Mouse (Mus musculus): ENCODE results near the gene Mpdz.

Gene Mpdz

DNA sequence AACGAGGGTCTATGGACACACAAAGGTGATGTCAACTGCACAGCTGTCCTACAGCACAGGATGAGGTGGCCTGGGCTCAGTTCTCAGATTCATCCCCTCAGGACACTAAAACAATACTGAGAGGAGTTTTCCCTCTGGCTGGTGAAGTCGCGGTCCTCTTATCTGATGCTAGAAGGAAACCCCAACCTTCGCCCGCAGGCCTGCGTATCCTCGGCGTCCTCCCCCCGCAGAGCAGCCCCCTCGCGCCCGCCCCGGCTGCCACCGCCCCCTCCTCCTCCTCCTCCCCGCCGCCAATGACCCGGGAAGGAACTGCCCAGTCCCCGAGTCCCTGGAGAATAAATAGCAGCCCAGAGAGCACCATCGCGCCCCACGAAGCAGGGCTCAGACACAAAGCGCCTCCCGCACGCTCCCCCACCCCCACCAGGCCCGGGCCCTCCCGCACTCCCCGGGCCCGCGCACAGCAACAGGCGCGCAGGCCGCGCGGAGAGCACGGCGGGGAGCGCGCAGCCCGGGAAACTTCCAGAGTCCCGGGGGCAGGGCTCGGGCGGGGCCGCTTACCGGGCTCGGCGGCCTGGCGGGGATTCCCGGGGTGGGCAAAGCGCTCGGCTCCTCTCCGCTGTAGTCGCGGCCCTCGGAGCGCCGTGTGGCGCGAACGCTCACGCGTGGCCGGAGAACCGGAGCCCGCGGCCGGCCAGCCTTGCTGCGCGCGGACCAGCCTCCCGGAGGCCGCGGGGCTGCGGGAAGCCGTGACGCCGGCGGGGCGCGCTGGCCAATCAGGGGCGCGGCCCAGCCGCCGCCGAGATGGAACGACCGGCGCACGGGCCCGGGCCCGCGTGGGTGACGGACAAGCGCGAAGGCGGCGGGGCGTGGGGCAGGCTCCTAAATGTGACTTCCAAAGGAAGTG, at the start of gene Mpdz:
Gene Mpdz, minus strand, starts transcription at position 738 of the 904 bp plus-strand sequence.
- peak; percentile 85 for DNase-seq

DNA sequence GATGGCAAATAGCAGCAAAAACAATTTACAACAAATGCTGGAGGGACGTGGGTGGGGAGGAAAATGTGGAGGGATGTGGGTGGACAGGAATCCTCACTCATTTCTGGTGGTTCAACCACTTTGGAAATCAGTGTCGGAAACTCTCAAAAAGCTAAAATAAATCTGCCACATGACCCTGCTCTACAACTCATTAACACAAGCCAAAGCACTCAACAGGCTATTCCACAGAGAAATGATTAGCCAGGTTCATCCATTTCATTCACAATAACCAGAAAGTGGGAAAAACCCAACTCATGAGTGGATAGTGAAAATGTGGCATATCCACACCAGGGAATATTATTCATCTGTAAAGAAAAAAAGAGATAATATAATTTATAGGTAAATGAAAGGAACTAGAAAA, 47.9 kb upstream of the Mpdz start:
- no peak for DNase-seq

DNA sequence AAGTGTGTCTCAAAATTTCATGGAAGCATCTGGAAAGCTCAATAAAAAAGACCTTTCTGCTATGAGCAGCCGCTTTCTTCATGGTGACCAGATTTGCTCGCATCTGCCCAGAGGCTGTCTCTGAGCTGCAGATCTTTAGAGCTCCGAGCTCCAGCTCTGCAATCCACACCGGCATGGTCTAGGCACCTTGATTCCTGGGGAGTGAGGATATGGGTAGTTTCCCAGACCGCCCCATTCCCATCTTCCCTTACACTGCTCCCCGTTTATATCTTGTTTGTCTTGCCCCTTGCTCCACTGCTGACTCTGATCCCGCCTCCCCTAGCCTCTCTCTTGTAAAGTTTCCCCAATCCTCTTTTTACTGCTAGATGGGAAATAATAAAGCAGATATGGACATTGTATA, 42.0 kb upstream of the Mpdz start:
- no peak for DNase-seq

DNA sequence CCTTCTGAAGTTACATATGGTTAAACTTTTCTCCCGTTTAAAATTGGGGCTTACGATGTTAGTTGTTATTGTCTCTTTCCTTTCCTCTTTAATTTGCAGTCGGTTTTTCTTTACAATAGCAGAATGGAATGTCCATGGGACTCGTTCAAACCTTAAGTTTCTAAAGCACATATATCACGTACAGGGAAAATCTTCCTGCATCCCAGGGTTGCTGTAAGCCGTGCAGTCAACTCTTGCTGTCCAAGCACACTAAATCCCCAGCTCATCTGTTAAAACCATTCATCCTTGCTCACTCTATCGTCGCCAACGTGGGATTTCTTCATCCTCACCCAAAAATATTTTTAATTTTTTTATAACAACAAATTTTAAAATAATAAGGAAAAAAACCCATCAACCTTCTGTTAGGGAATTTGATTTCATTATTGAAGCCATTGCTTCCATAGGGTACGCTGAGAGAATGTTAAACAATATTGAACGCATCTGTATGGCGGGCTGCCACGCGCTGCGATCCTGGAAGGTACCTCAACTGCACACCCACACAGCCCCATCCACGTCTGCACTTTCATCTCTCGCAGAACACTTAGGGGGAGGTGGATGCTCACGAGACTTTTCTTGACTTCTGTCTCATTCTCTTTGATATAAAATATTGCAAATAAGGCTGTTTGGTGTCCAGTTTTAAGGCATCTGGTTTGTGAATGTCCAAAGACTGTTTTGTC, 41.4 kb upstream of the Mpdz start:
- no peak for DNase-seq

DNA sequence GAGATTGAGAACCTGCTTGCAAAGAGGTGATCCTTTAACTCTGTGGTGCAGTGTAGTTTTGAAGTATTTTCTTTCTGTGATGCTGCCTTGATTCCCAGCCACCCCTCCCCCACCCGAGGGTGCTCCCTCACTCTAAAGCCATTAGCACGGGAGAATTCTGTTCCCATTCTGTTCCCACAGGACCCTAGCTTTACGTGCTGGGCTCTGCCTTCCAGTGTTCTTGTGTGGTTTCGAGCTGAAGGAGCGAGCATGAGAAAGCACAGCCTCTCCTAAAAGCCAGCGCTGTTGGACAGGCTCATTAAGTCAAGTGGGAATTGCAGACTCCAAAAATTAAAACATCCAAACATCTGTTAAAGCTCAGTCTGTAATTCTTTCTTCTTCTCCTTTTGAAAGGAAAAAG, 40.5 kb upstream of the Mpdz start:
- peak; percentile 8 for DNase-seq

DNA sequence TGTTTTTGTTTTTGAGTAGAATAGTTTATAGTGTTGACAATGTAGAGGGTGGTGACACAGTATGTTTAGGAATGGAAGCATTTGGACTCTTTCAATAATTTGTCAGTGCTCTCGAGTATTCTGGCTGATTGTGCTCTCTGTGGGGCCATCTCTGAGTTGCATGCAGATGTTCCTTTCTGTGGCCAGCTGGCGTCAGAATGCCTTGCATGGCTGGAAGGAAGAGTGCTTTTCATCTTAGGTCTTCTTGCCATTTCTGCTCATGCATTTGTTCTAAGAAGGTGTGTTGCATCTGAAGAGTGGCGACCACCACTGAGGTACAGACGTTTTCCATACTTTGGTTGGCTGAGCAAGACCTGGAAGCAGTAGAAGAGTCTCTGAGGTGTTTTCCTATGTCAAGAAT, 24.2 kb upstream of the Mpdz start:
- DNase-seq: no peak

DNA sequence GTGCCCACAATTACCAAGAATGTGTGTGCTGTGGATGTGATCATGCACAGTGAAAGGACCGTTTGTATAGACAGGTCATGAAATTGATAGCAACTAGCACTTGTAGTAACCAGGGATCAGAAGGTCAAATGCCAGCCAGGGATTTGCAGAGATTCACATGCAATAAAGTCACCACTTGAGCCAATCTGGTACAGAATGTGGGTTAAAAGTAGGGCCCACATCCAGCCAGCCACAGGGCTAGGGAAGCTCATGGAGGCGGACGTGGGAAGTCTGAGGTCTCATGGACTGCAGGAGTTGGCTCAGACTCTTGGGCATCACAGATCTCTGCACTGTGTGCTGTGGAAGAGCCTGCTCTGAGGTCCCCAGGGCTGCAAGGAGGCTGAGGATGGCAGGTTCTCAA, 22.6 kb upstream of the Mpdz start:
- DNase-seq: no peak

DNA sequence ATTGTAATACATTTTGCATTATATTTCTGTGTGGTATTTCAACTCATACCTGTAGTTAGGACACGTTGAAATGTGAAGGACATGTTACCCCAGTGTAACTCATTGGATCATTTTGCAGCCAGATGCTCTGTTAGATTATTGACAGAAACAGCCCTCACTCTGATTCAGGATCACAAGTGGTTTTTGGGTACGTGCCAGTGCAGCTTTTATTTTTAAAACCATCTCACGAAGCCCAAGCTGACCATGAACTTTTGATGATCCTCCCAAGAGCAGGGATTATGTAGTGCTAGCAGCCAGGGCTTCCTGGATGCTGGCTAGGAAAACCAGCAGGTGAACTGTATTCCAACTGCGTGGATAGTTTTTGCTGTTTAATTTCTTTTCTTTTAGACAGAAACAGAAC, 19.6 kb upstream of the Mpdz start:
- DNase-seq: no peak

DNA sequence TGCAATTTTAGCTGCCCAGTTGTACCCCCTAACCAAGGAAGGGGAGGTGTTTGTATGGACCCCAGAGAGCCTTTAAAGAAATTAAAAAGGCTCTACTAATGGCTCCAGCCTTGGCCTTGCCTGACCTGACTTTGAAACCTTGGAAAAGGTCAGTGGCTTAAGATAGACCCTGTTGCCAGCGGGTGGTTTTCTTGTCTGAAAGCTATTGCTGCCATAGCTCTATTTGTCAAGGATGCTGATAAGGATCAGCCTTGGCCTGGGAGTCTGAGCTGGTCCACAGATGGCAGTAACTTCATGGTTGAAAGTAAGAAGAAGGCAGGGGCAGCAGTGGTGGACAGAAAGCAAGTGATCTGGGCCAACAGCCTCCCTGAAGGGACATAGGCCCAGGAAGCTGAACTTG, 16.3 kb upstream of the Mpdz start:
- DNase-seq: no peak

DNA sequence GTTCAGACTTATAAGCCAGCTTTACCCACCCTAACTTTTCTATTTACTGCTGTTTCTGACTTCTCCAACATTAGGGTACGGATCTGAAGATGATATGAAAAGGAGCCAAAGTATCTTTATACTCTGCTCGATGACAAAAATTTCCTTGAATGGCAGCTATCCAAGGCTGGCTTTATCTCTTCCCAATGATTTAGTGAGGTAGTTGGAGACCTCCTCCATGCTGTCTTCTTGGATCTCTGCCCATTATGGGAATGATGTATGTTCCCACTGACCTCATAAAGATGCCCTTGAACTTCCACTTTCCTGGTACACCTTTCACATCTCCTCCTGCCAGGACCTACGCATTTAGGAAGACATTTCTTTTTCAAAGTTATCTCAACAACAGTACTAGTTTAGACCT, 11.2 kb upstream of the Mpdz start:
- DNase-seq: no peak

DNA sequence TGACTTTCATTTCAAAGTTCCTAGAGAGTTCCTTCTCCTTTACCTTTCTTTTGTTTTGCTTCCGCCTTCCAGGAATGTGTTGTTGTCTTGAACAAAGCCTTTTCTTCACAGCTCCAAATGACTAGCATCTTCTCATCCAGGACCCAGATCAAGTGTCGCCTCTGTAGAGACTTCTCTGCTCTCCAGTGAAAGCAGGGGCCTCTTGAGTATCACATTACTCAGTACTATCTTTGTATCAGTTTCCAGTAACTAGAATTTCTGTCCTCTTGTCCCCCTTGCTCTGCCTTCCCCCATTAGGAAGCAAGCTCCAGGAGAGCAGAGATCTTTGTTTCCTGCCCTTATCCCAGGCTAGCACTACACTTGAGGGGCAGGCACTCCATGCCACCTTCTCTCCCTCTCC, 9.6 kb upstream of the Mpdz start:
- no peak for DNase-seq

DNA sequence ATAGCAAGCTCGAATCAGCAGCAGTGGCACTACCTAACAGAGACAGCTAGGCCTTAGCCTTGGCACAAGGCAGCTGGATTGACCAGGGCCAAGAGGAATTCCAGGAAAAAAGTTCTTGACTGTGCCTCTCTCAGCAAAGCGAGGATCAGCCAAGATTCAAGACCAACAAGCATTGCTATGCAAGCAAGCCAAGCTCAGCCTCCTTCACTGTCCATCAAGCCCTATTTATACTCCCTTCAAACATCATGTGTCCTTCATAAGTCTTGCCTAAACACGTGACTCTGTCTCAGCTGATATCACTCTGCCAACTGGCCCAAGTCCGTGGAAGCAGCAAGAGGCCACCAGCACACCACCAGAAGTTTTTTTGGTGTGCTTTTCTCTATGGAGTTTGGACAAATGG, 6.8 kb upstream of the Mpdz start:
- DNase-seq: no peak

DNA sequence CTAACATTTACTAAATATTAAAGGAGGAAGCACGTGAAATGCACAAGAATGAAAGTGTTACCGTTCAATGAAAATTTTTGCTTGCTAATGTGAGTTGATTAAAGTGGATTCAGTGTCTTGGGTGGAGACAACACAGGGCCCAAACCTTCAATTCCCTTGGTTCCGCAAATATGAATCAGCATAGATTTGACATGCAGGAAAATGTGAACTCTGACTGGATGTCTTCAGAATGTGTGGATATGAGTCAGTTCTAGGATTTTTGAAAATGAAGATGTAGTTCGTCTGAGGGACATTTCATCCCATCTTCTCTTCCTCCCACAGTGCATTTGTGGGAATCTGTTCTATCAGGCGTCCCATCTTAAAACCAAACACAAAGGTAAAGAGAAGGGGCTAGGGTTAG, 951 bp upstream of the Mpdz start:
- no peak for DNase-seq

DNA sequence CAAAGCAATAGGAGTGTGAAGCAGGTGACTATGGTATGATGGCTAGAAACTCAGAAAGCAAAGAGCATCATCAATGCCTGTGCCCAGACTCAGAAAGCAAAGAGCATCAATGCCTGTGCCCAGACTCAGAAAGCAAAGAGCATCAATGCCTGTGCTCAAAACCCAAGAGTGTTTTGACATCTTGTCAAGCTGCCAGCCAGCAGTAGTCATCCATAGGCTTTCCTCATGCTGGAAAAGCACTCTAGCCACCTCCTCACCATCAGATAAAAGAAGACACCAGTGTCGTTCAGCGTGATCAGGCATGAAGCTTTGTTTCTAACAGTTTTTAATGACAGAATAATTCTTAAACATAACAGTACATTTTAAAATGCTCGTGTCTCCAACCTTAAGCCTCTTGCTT, 8.7 kb downstream of the Mpdz start:
- DNase-seq: no peak

DNA sequence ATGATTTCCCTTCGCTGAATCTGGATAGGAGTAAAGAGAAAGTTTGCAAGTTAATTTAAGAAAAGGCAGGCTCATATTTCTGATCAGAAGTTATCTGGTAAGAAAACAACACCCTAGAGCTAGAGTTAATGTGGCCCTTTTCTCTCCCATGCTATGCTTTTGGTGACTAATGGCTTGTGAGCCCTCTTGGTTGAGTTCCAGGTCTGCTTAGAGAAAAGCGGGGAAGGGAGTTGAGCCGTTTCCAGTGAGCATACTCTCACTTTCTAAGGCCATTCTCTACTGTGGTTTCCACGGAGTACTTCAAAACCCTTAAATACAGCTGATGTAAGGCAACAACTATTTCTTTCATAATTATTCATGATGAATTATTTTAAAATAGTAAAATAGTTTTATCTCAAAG, 11.8 kb downstream of the Mpdz start:
- no peak for DNase-seq

DNA sequence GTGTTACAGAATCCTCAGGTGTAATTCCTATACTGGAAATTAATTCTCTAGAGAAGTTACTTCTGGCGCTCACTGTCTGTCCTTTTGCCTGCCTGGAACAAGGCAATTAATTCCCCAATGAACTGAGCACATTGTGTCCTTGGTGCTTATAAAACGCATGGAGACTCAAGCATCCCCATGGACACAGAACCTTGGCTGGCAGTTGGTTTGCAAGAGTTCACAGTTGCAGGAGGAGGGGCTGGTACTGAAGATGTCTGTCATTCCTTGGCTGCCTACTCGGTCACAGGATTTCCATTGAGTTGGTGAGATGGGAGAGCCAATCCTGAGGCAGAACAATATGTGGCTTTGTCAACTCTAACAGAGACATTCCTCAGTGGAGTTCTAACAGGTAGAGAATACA, 12.5 kb downstream of the Mpdz start:
- no peak for DNase-seq

DNA sequence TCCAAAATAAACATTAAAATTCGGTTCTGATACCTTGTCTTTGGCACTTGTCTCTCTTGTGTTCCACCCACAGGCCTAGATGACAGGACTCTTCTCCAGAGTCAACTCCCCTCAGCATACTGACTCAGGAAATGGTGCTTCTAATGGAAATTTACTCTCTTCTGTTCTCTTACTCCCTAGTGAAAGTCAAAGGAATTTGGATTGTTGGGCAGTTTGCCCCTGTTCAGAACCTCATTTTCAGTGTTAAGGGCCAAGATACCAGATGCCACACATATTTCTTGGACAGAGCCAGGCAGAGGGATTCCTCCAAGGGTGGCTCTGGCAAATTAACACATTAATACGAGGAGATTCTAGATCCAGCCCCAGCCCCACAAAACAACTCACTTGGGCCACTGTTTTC, 12.9 kb downstream of the Mpdz start:
- DNase-seq: no peak

DNA sequence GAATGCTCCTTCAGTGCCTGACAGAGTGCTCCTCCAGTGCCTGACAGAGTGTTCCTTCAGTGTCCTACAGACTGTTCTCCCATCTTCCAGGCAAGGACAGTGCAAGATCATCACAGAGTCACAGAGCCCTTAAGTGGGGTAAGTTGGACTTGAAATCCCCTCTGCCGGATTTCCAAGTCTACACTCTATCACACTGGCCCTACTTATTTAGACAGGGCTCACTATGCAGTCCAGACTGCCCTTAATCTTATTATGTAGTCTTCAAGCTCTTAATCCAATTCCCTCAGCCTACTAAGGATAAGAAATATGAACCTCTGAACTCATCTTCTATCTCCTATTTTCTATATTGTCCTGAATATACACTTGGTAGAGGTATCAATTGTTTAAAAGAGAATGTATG, 19.1 kb downstream of the Mpdz start:
- no peak for DNase-seq

DNA sequence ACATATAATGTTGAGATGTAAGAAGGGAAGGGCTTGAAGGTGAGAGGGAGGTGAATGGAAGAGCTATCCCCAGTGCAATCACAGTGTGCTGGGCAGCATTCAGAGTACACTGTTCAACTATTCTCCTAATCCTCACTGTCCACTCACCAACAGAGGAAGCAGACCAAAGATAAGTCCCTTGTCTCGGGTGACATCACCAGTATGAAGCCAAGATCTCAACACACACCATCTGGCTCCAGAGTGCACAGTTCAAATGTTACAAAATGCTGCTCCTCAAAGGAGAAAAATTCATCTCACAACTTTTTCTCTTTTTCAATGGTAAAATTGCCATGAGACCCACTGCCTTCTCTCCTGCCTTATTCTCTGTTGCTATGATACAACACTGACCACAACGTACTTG, 21.0 kb downstream of the Mpdz start:
- DNase-seq: no peak

DNA sequence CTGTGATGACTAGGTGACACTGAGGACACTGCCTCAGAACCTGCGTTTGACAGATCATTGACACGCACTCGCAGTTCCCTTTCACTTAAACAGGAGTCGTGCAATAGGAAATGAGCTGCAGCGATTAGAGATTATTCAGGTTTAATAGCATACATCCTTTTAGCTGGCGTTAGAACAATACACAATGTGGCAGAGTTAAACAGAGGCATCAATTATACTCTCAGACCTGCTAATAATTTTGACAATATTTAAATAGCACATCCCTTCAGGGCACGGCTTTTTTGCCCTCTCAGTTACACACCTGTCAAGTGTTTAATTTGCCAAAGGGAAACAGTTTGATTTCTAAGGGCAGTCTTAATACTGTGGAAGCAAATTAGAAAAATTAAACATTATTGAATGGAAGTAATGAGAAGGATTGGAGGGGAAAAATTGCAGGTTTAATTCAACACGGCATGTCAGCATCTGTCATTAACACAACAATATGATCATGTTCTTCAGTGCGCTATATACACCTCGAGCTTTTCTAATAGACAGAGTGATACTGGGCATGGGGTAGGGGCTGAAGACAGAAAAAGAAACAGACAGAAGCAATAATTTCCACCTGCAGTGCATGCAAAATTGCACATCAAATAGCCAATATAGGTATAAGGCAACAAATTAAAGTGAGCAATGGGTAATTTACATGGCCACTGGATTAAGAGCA, 27.1 kb downstream of the Mpdz start:
- DNase-seq: no peak

DNA sequence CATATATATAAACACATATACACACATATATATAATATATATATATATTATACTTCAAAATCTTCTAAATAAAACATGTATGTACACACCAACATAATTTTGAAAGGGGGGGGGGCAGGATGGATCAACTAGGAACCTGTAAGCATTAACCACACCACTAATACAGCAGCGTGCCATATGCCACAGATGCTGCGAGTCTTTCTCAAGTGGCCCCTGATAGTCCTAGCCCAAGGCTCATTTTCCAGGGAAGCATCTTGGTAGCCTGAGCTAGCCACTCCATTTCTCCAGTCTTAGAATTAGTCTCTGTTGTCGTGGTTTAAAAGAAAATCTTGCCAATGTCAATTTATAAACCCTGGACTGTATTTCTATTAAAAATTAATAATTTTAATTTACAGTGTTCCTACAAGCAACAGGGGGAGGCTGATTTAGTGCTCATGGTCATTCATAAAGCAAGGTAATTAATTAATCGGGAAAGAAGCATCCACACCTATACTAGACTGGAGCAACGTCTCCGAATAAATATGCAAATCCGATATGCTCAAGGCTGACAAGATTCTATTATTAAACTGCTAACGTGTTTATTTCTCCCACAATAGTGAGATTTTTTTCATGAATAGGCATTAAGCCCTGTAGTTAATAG, 27.8 kb downstream of the Mpdz start:
- no peak for DNase-seq

DNA sequence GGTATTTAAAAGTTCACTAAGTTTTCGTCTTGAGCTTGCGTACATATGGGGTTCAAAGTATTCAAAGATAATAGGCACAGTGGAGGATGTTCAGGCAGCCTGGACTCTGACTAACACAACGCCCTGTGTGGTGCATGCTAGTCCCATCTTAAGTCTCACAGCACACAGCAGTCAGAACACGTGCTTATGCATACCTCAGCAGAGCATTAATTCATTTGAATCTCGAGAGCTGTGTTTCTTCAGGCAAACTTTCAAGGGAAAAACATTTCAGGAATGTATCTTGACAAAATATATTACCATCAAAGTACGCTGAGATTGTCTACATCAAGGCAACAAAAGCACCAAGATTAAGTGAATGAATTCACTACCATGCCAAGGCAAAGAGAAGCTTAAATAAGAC, 45.7 kb downstream of the Mpdz start:
- no peak for DNase-seq

DNA sequence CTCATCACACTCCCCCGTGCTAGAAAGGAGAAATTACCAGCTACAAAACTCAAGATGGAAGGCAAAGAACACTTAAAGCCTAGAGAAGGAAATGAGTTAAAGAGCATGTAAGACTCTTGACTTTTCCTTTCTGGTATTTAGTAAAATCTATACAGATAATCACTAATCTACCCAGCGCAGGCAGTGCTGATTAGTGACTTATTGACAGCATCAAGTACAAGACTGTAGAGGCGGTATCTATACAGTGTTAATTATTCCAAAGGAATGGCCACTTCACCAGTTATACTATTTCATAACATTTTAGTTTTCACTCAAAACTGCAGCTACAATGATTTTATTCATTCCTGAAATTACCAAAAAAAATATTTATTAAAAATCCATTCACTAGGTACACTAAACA, 49.7 kb downstream of the Mpdz start:
- DNase-seq: no peak

Data from kidney, postnatal 10 days (tissue).